Mouse (Mus musculus) ovary, adult 2 months (tissue): Measurements from ENCODE around the gene Eif3c. TPM values are rescaled to one million over a fixed set of nuclear protein-coding genes. Genes with fewer than 3 reads are reported as not detected.

Experiments
- polyA plus RNA-seq: library from polyadenylated mRNA; depleted of rRNA; stranded (reverse); fragments of >200 nt; gene quantifications from 2 replicates; pipeline ENCODE4 v1.2.3, GENCODE M21; 2012; rRNA removed

Gene Eif3c
- 143 and 153 TPM in 2 replicates for polyA plus RNA-seq

GRCm38 (mm10) chr7:126566094-126566765 lies at the start of gene Eif3c:
Eif3c (minus strand) TSS chr7:126566411.

GRCm38 (mm10) chr7:126594862-126595561 lies 28.8 kb upstream of the Eif3c start, which contains the start of gene Il27:
Il27 (minus strand) TSS chr7:126594941.

GRCm38 (mm10) chr7:126585717-126586116 lies 19.5 kb upstream of the Eif3c start, which contains the start of gene Cln3:
Cln3 (minus strand) TSS chr7:126585817.

GRCm38 (mm10) chr7:126584506-126584977 lies 18.3 kb upstream of the Eif3c start, which contains the start of gene Apobr:
Apobr (plus strand) TSS chr7:126584942.

GRCm38 (mm10) chr7:126503273-126503878 lies 62.8 kb downstream of the Eif3c start, which contains the start of gene Atxn2l:
Atxn2l (minus strand) TSS chr7:126503437.

Other genes starting within 250 kb of the Eif3c start
- 2.5 and 3.2 TPM in 2 replicates for gene Lat, start 196.8 kb downstream of the Eif3c start, polyA plus RNA-seq
- 247 and 278 TPM in 2 replicates for gene Spns1, start 189.0 kb downstream of the Eif3c start, polyA plus RNA-seq
- gene Nfatc2ip, start 169.7 kb downstream of the Eif3c start, polyA plus RNA-seq, result 9.5 and 11.7 TPM in 2 replicates
- gene Cd19, start 151.5 kb downstream of the Eif3c start, polyA plus RNA-seq, result 0.53 and 0.68 TPM in 2 replicates
- gene Rabep2, start 137.7 kb downstream of the Eif3c start, polyA plus RNA-seq, result 76.5 and 79.0 TPM in 2 replicates
- 0.43 and 0.92 TPM in 2 replicates for gene Atp2a1, start 103.3 kb downstream of the Eif3c start, polyA plus RNA-seq
- 73.4 and 90.0 TPM in 2 replicates for gene Sh2b1, start 91.0 kb downstream of the Eif3c start, polyA plus RNA-seq
- 160 and 171 TPM in 2 replicates for gene Tufm, start 79.0 kb downstream of the Eif3c start, polyA plus RNA-seq
- 261 and 386 TPM in 2 replicates for gene Atxn2l, start 63.0 kb downstream of the Eif3c start, polyA plus RNA-seq
- gene Apobr, start 18.5 kb upstream of the Eif3c start, polyA plus RNA-seq, result 5.2 and 5.6 TPM in 2 replicates
- 93.1 and 135 TPM in 2 replicates for gene Cln3, start 19.4 kb upstream of the Eif3c start, polyA plus RNA-seq
- gene Il27, start 28.5 kb upstream of the Eif3c start, polyA plus RNA-seq, result 0.42 TPM in 1 of 2 replicates, not detected in the other
- gene Nupr1, start 64.5 kb upstream of the Eif3c start, polyA plus RNA-seq, result 135 and 164 TPM in 2 replicates
- 53.8 and 56.8 TPM in 2 replicates for gene Sgf29, start 82.9 kb upstream of the Eif3c start, polyA plus RNA-seq
- gene Sult1a1, start 110.0 kb upstream of the Eif3c start, polyA plus RNA-seq, result 36.6 and 41.1 TPM in 2 replicates
- 71.6 and 99.0 TPM in 2 replicates for gene Bola2, start 129.0 kb upstream of the Eif3c start, polyA plus RNA-seq
- 35.0 and 35.2 TPM in 2 replicates for gene Slx1b, start 129.4 kb upstream of the Eif3c start, polyA plus RNA-seq
- gene Coro1a, start 141.4 kb upstream of the Eif3c start, polyA plus RNA-seq, result 68.2 and 90.8 TPM in 2 replicates
- gene Mapk3, start 193.2 kb upstream of the Eif3c start, polyA plus RNA-seq, result 270 and 291 TPM in 2 replicates
- gene Gdpd3, start 199.9 kb upstream of the Eif3c start, polyA plus RNA-seq, result 16.7 and 25.4 TPM in 2 replicates
- 456 and 506 TPM in 2 replicates for gene Ypel3, start 210.5 kb upstream of the Eif3c start, polyA plus RNA-seq
- gene Tbx6, start 215.1 kb upstream of the Eif3c start, polyA plus RNA-seq, result 3.5 and 5.3 TPM in 2 replicates
- gene Ppp4c, start 226.1 kb upstream of the Eif3c start, polyA plus RNA-seq, result 245 and 279 TPM in 2 replicates
- 8.3 and 9.0 TPM in 2 replicates for gene Fam57b, start 231.3 kb upstream of the Eif3c start, polyA plus RNA-seq